Mouse (Mus musculus): ENCODE measurements around the gene Nfil3. TPM values are rescaled to one million over a fixed set of nuclear protein-coding genes. Genes with fewer than 3 reads are reported as not detected.

The Nfil3 gene
- total and polyA plus RNA-seq, 3 experiments = 0.35 to 0.93 TPM; not detected in 1

DNA sequence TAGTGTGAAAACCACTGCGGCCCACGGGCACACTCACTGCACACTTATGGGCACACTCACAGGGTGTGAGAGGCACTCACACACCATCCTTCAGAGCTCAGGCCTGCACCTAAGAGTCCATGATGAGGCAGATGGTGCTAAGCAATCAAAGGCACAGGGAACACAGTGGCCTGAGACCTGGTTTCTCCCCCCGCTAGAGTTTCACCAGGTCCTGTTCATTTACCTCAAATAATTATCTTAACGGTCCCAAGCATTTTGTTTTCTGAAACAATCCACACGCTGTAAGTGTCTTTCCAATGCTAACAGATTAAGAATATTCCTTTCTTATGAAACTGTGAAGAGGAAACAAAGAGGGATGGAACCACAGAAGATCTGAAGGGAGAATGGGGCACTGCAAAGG is 62.5 kb downstream of the Nfil3 start:
- Histone ChIP-seq H3K27me3 (ENCODE audit: control insufficient read depth in 1 of 2, insufficient read depth in 2 of 2, low read length in 2 of 2) (no peaks in the 10 kb centered on the region), H3K79me2 (ENCODE audit: control insufficient read depth, insufficient read depth, low read length, poor library complexity) (peaks cover 4% of the 10 kb centered on the region; the same call in 1 of the 2 replicates), H3K36me3 (ENCODE audit: control insufficient read depth in 1 of 2, insufficient read depth in 2 of 2, low read length in 2 of 2) (no peaks in the 10 kb centered on the region; a peak in 1 of 4 replicates), H3K4me3 (ENCODE audit: control insufficient read depth in 1 of 2, insufficient read depth in 1 of 2, low read depth in 2 of 2, low read length in 2 of 2) (no peak overlapping the region), H3K9me3 (replicated peaks; ENCODE audit: insufficient read depth, low read length) (no peaks in the 10 kb centered on the region), H3K4me1 (ENCODE audit: control insufficient read depth in 1 of 2, insufficient read depth in 2 of 2, low read length in 2 of 2) (peaks cover 0 to 4% of the 10 kb centered on the region in 2 experiments; a peak in 1 of 4 replicates), H3K9ac (ENCODE audit: control insufficient read depth, low read depth, low read length, poor library complexity, severe bottlenecking) (no peak overlapping the region), H3K27ac (ENCODE audit: control insufficient read depth, low read depth, low read length) (no peak overlapping the region)
- no peak for DNase-seq (ENCODE audit: low read depth, low spot score)
- TF ChIP-seq POLR2AphosphoS5 (IDR thresholded peaks at IDR 0.05; ENCODE audit: borderline replicate concordance, low read depth, low read length) (no peak), UBTF (IDR thresholded peaks at IDR 0.05; ENCODE audit: borderline replicate concordance, insufficient read depth, low read depth, low read length) (no peak), ELF1 (IDR thresholded peaks at IDR 0.05; ENCODE audit: low read depth, low read length) (no peak), NRF1 (IDR thresholded peaks at IDR 0.05; ENCODE audit: insufficient read depth, low read depth, low read length, poor library complexity, severe bottlenecking) (no peak), EP300 (IDR thresholded peaks at IDR 0.05; ENCODE audit: low read depth in 1 of 2, low read length in 2 of 2) (no peak), ZKSCAN1 (IDR thresholded peaks at IDR 0.05; ENCODE audit: low read depth, low read length) (no peak), TCF12 (IDR thresholded peaks at IDR 0.05; ENCODE audit: low read depth, low read length) (no peak)

Other genes starting within 250 kb of the Nfil3 start
- 14.7 TPM in 2 replicates for gene Auh, start 51.4 kb downstream of the Nfil3 start, total RNA-seq (2012; rRNA removed)
- 10 to 100 TPM in 1 of 2 experiments, not detected in 1; 19.5 TPM for gene Auh, start 51.4 kb downstream of the Nfil3 start, polyA plus RNA-seq (2012; ENCODE audit: insufficient read depth in 1 of 2, insufficient read length in 2 of 2, low read depth in 1 of 2, low replicate concordance in 2 of 2, missing spikeins in 1 of 2)